Mouse (Mus musculus): ENCODE data around the gene Fam167b. TPM values are rescaled to one million over a fixed set of nuclear protein-coding genes. Genes with fewer than 3 reads are reported as not detected.

Gene Fam167b
- total RNA-seq, 2 experiments from 2014 or later = not detected

- intact Hi-C loops (cut with DNase I) = no loop called here
- no peak for DNase-seq (ENCODE audit: low spot score in 2 of 2)
Measured at GRCm38 (mm10) chr4:129610026-129610425, 31.7 kb upstream of the Fam167b start.

- DNase-seq (ENCODE audit: low spot score in 2 of 2) = no peak
- intact Hi-C loops (cut with DNase I) = loop anchor here (5.0 kb wide), 1 partner anchor 117 kb away; the partner anchor contains the start of genes Fam229a and Tssk3
Measured at GRCm38 (mm10) chr4:129609139-129609631, 30.8 kb upstream of the Fam167b start.

- peak; percentile 85 to 91 for DNase-seq (ENCODE audit: low spot score in 2 of 2)
- intact Hi-C loops (cut with DNase I) = loop anchor here (5.0 kb wide), 1 partner anchor 116 kb away; the partner anchor contains the start of genes Fam229a and Tssk3
Measured at GRCm38 (mm10) chr4:129608426-129609025, 30.2 kb upstream of the Fam167b start.

GRCm38 (mm10) chr4:129600233-129601158 is 22.1 kb upstream of the Fam167b start, which contains the start of the genes Eif3i and Tmem234:
Eif3i (minus strand) TSS chr4:129600648.
Tmem234 (plus strand) TSS chr4:129600668.
- intact Hi-C loops (cut with DNase I) = no loop called here
- DNase-seq (ENCODE audit: low spot score in 2 of 2) = peak; percentile 85 to 86

GRCm38 (mm10) chr4:129588865-129589264 is 10.5 kb upstream of the Fam167b start:
- no peak for DNase-seq (ENCODE audit: low spot score in 2 of 2)
- intact Hi-C loops (cut with DNase I) = no loop called here

GRCm38 (mm10) chr4:129586943-129587342 is 8.6 kb upstream of the Fam167b start:
- no peak for DNase-seq (ENCODE audit: low spot score in 2 of 2)
- intact Hi-C loops (cut with DNase I) = no loop called here

GRCm38 (mm10) chr4:129585773-129586172 is 7.4 kb upstream of the Fam167b start:
- intact Hi-C loops (cut with DNase I) = no loop called here
- DNase-seq (ENCODE audit: low spot score in 2 of 2) = no peak

- DNase-seq (ENCODE audit: low spot score in 2 of 2) = peak; percentile 86 to 91
- intact Hi-C loops (cut with DNase I) = no loop called here
Measured at GRCm38 (mm10) chr4:129584884-129585608, 6.7 kb upstream of the Fam167b start.

- intact Hi-C loops (cut with DNase I) = no loop called here
- DNase-seq (ENCODE audit: low spot score in 2 of 2) = no peak
Measured at GRCm38 (mm10) chr4:129584370-129584769, 6.0 kb upstream of the Fam167b start.

- intact Hi-C loops (cut with DNase I) = no loop called here
- DNase-seq (ENCODE audit: low spot score in 2 of 2) = no peak
Measured at GRCm38 (mm10) chr4:129582251-129582650, 3.9 kb upstream of the Fam167b start.

- intact Hi-C loops (cut with DNase I) = no loop called here
- DNase-seq (ENCODE audit: low spot score in 2 of 2) = no peak
Measured at GRCm38 (mm10) chr4:129580347-129580746, 2.0 kb upstream of the Fam167b start.

- no peak for DNase-seq (ENCODE audit: low spot score in 2 of 2)
- intact Hi-C loops (cut with DNase I) = no loop called here
Measured at GRCm38 (mm10) chr4:129577688-129578087, 661 bp downstream of the Fam167b start.

GRCm38 (mm10) chr4:129576863-129577491 is 1.4 kb downstream of the Fam167b start:
- peak; percentile 65 to 71 for DNase-seq (ENCODE audit: low spot score in 2 of 2)
- intact Hi-C loops (cut with DNase I) = no loop called here

- intact Hi-C loops (cut with DNase I) = no loop called here
- DNase-seq (ENCODE audit: low spot score in 2 of 2) = no peak
Measured at GRCm38 (mm10) chr4:129575171-129575844, 3.0 kb downstream of the Fam167b start.

- intact Hi-C loops (cut with DNase I) = no loop called here
- DNase-seq (ENCODE audit: low spot score in 2 of 2) = no peak
Measured at GRCm38 (mm10) chr4:129573430-129573829, 4.9 kb downstream of the Fam167b start, which contains the start of gene Lck. Lck (minus strand) TSS chr4:129573641.

GRCm38 (mm10) chr4:129573093-129573370 is 5.3 kb downstream of the Fam167b start:
- no peak for DNase-seq (ENCODE audit: low spot score in 2 of 2)
- intact Hi-C loops (cut with DNase I) = no loop called here

GRCm38 (mm10) chr4:129572236-129573092 is 5.9 kb downstream of the Fam167b start:
- intact Hi-C loops (cut with DNase I) = no loop called here
- no peak for DNase-seq (ENCODE audit: low spot score in 2 of 2)

GRCm38 (mm10) chr4:129571551-129572084 is 6.7 kb downstream of the Fam167b start:
- intact Hi-C loops (cut with DNase I) = no loop called here

More at GRCm38 (mm10) chr4:129571551-129572084, 6.7 kb downstream of the Fam167b start:
- no peak for DNase-seq (ENCODE audit: low spot score in 2 of 2)

All from left cerebral cortex, postnatal 14 days (tissue).